Mouse (Mus musculus) liver, embryonic 12.5 days (tissue): ENCODE data around the gene Znrd1as. TPM values are rescaled to one million over a fixed set of nuclear protein-coding genes. Genes with fewer than 3 reads are reported as not detected.
A peak's percentile ranks its signal among the peaks of the same experiment; 100 is the strongest.

Source experiments
- ATAC-seq: fragments of 200-750 bp; cut with Nextera tagmentation; 2 replicates; pipeline ENCODE4 v1.8.0; 2017; ENCODE audit warnings: moderate number of reproducible peaks, mild to moderate bottlenecking, moderate library complexity
- H3K27ac ChIP-seq: fragments of 300-500 bp; sonication (generic); 2 replicates; pipeline ENCODE4 v1.5.1; 2016; ENCODE audit warnings: mild to moderate bottlenecking
- H3K27me3 ChIP-seq: fragments of 300-500 bp; sonication (generic); replicated peaks from 2 replicates; pipeline ENCODE4 v1.6.1; 2016; ENCODE audit warnings: mild to moderate bottlenecking, moderate library complexity
- H3K36me3 ChIP-seq: fragments of 300-500 bp; sonication (generic); 2 replicates; pipeline ENCODE4 v1.6.1; 2016; ENCODE audit warnings: mild to moderate bottlenecking, moderate library complexity
- H3K4me1 ChIP-seq: fragments of 300-500 bp; sonication (generic); 2 replicates; pipeline ENCODE4 v1.6.1; 2016
- H3K4me2 ChIP-seq: fragments of 300-500 bp; sonication (generic); 2 replicates; pipeline ENCODE4 v1.6.1; 2016; ENCODE audit warnings: mild to moderate bottlenecking, moderate library complexity
- H3K4me3 ChIP-seq: fragments of 300-500 bp; sonication (generic); 2 replicates; pipeline ENCODE4 v1.5.1; 2016; ENCODE audit warnings: mild to moderate bottlenecking, moderate library complexity
- H3K9ac ChIP-seq: fragments of 300-500 bp; sonication (generic); 2 replicates; pipeline ENCODE4 v1.6.1; 2016; ENCODE audit warnings: mild to moderate bottlenecking, moderate library complexity
- H3K9me3 ChIP-seq: fragments of 300-500 bp; sonication (generic); replicated peaks from 2 replicates; pipeline ENCODE4 v1.6.1; 2016; ENCODE audit warnings: mild to moderate bottlenecking, moderate library complexity
- WGBS: fragments of 180-500 bp; shearing (Covaris S2); methylation state at CpG from one replicate; pipeline ENCODE4 v1.1.7; 2016; ENCODE audit not compliant: insufficient replicate concordance; 5-methylcytosine and 5-hydroxymethylcytosine counted together
- polyA plus RNA-seq: library from polyadenylated mRNA; unstranded; fragments of >200 nt; fragmentation: Nextera tagmentation; extraction: Ambion mirVana; gene quantifications from 2 replicates; pipeline ENCODE4 v1.2.1, GENCODE M21; 2016

Gene Znrd1as
- polyA plus RNA-seq, 1 experiment from 2014 or later = 5.2 TPM

DNA sequence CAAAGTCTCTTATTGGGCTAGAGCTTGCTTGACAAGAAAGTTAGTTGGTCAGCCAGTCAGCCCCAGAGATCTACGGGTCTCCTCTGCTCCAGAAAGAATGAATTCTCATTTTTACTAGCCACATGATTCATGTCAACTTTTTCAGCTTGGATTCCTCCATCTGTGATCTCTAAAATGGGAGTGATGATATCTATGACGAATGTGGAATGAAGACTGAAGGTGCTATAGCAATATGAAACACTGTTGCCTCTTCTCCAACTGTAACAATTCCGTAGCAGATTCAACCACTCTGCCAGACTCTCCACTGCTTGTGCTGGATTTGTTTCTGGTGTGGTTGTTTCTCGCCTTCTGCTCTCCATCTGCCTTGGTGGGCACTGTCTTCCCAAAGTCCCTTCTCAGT, 27.3 kb upstream of the Znrd1as start:
- H3K27ac ChIP-seq = no peak overlapping the region
- WGBS = 64% methylated on average over 4 of the region's 4 CpGs
- H3K9ac ChIP-seq = no peak overlapping the region
- no peaks in the 10 kb centered on the region for H3K9me3 ChIP-seq
- H3K36me3 ChIP-seq = no peaks in the 10 kb centered on the region
- peaks cover 18% of the 10 kb centered on the region; the same call in 1 of the 2 replicates for H3K27me3 ChIP-seq
- ATAC-seq = no peak
- no peak overlapping the region for H3K4me3 ChIP-seq
- H3K4me1 ChIP-seq = no peaks in the 10 kb centered on the region
- H3K4me2 ChIP-seq = no peak overlapping the region

DNA sequence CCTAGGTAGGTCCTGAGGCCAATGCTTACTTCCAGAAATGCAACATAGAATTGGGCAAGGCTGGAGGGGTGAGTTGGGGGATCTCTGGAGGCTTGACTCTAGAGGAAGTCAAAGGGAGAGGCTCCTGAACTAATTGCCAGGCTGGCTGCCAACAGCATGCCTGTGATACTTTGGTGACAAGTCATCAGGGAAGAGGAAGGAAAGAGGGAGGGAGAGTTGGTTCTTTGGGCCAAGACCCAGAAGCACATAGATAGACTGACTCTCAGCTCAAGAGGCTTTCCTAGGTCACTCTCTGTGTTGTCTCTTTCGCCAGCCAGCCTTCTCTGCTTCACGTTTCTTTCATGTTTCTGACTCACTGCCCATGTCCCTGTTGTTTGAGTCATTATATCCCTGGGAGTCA, 26.6 kb upstream of the Znrd1as start:
- Histone ChIP-seq H3K4me3 (no peak overlapping the region), H3K27ac (no peak overlapping the region), H3K4me2 (no peak overlapping the region), H3K9ac (no peak overlapping the region), H3K9me3 (no peaks in the 10 kb centered on the region), H3K4me1 (no peaks in the 10 kb centered on the region), H3K36me3 (no peaks in the 10 kb centered on the region), H3K27me3 (peaks cover 22% of the 10 kb centered on the region; the same call in 1 of the 2 replicates)
- no peak for ATAC-seq
- WGBS = 39% methylated on average over 2 of the region's 2 CpGs

DNA sequence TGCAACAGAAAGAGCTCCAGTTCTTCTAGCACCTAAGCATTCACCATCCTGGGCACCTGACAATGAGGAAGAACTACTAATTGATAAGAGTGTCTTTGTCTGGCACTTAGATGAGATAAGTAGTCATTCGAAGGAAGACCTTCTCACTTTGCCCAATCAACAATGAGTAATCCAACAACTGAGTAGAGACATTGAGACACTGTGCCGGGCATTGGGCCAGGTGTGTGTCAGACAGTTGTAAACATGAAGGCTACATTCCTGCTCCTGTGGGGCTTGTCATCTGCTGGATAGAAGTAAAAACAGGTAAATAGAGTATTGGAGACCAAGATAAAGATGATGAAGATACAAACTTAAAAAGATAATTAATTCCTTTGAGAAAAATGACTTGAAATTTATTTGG, 20.3 kb upstream of the Znrd1as start:
- 46% methylated on average over 2 of the region's 2 CpGs for WGBS
- no peak for ATAC-seq
- no peak overlapping the region for H3K4me3 ChIP-seq

DNA sequence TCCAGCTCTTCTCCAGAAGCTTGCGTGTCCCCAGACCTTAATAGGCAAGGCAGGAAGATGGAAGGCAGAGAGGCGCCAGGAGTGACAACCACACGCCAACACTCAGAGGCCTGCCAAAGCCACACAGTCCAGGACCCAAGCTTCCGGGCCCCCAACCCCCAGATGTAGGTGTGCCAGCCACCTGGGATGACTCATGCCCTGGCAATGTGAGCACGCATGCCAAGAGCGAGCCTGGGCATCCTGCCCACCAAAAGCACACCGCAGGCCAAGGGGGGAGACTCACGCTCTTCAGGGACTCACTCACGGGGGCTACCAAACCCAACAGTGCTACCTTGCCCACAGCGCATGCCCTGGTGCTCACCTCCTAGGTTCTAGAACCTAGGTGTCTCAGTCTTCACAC, 16.0 kb upstream of the Znrd1as start:
- 46% methylated on average over 10 of the region's 10 CpGs for WGBS
- H3K27me3 ChIP-seq = peaks cover 80% of the 10 kb centered on the region
- peaks cover 6% of the 10 kb centered on the region; the same call in 1 of the 2 replicates for H3K4me1 ChIP-seq
- ATAC-seq = no peak
- no peaks in the 10 kb centered on the region for H3K36me3 ChIP-seq
- H3K27ac ChIP-seq = no peak overlapping the region
- H3K4me2 ChIP-seq = peak overlapping the region; percentile 60
- no peaks in the 10 kb centered on the region for H3K9me3 ChIP-seq
- H3K4me3 ChIP-seq = peak overlapping the region; percentile 36; the same call in 1 of the 2 replicates
- no peak overlapping the region for H3K9ac ChIP-seq

More for the DNA sequence above, 20.3 kb upstream of the Znrd1as start:
- no peaks in the 10 kb centered on the region for H3K9me3 ChIP-seq
- no peak overlapping the region for H3K4me2 ChIP-seq
- no peaks in the 10 kb centered on the region for H3K36me3 ChIP-seq
- no peak overlapping the region for H3K27ac ChIP-seq
- no peaks in the 10 kb centered on the region for H3K4me1 ChIP-seq
- H3K9ac ChIP-seq = no peak overlapping the region
- H3K27me3 ChIP-seq = peaks cover 45% of the 10 kb centered on the region

DNA sequence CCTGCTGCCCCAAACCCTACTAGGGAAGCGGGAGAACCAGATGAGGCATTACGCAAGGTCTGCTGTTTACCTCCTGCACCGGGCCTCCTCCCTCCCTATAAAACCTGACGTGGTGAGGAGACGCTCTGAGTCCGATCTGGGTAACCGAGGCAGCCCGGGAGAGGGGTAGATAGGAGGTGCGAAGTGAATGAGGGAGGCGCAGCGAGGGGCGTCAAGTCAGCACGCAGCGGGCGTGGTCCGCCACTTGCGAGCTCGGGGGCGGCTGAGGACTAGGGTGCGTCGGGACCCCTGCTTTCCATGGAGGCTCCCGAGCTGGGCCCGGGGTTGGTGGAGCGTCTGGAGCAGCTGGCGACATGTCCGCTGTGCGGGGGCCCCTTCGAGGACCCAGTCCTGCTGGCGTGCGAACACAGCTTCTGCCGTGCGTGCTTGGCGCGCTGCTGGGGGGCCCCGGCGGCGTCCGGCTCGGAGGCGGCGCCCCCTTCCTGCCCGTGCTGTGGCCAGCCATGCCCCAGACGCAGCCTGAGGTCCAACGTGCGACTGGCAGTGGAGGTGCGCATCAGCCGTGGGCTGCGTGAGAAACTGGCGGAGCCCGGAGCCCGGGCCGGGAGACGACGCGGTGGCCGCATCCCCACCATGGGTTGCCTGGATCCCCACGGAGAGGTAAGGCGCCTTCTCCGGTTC, 15.5 kb upstream of the Znrd1as start, which contains the start of gene Rnf39:
TSS of gene Rnf39 (plus strand) at position 128 of the 681 bp plus-strand sequence.
- Histone ChIP-seq H3K4me3 (peak within 1 kb of the TSS; percentile 36), H3K4me2 (peak within 1 kb of the TSS; percentile 60), H3K36me3 (no peaks in the 10 kb centered on the region), H3K27ac (no peak within 1 kb of the TSS), H3K4me1 (peaks cover 8% of the 10 kb centered on the region; the same call in 1 of the 2 replicates), H3K27me3 (peaks cover 85% of the 10 kb centered on the region), H3K9ac (no peak within 1 kb of the TSS), H3K9me3 (no peaks in the 10 kb centered on the region)
- 4% methylated on average over 59 of the region's 59 CpGs for WGBS
- no peak for ATAC-seq

DNA sequence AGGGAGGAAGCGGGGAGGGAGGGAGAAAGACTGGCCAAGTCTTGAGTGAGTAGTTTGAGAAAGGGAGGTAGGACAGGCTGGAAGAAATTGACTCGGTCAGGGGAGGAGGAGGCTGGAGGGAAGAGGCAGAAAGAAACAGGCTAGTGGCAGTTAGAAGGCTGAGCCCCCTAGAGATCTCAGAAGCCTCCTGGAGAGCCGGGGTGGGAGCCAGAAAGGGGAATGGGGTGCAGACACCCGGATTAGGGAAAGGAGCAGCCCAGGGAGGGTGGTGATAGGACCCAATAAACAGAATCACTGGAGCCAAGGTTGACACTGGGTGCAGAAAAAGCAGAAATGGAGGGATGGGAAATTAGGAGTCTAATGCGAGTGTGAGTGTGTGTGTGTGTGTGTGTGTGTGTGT, 14.7 kb upstream of the Znrd1as start:
- Histone ChIP-seq H3K4me3 (no peak overlapping the region; the same call in 1 of the 2 replicates), H3K36me3 (peaks cover 4% of the 10 kb centered on the region), H3K4me1 (peaks cover 8% of the 10 kb centered on the region; the same call in 1 of the 2 replicates), H3K27me3 (peaks cover 91% of the 10 kb centered on the region), H3K4me2 (no peak overlapping the region), H3K27ac (no peak overlapping the region), H3K9ac (no peak overlapping the region), H3K9me3 (no peaks in the 10 kb centered on the region)
- no peak for ATAC-seq
- 17% methylated on average over 5 of the region's 5 CpGs for WGBS

DNA sequence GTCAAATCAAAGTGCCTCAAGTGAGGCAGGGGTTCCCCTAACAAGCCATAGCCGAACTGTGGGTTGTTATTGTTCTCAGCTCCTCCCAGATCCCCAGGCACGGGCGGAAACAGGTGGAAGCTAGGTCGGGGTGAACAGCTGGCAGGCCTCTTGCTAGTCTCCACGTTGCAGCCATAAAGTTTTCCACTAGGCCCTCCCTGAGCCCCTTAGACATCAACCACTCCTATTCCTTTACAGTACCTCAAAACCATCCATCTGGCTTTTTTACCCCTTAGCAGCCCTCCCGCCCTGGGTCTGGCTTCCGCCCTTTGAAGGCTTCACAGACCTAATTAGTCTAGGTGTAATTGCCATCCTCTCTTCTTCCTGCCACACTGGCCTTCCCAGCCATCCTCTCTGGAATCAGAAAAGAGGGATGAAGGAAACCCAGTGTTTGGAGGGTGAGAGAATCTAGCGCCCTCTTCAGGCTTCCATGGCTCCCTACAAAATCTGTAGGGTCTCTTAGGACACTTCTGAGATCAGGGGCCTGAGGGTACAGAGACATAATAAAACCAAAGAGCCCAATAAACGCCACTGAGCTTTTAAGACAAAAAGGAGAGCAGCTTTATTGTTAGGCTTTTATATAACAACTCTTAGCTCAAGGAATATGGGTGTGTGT, 14.1 kb upstream of the Znrd1as start:
- H3K9ac ChIP-seq = no peak overlapping the region
- peaks cover 8% of the 10 kb centered on the region; the same call in 1 of the 2 replicates for H3K4me1 ChIP-seq
- H3K36me3 ChIP-seq = peaks cover 10% of the 10 kb centered on the region
- H3K4me3 ChIP-seq = no peak overlapping the region
- peaks cover 91% of the 10 kb centered on the region for H3K27me3 ChIP-seq
- no peak for ATAC-seq
- no peaks in the 10 kb centered on the region for H3K9me3 ChIP-seq
- no peak overlapping the region for H3K4me2 ChIP-seq
- 23% methylated on average over 9 of the region's 9 CpGs for WGBS
- H3K27ac ChIP-seq = no peak overlapping the region

DNA sequence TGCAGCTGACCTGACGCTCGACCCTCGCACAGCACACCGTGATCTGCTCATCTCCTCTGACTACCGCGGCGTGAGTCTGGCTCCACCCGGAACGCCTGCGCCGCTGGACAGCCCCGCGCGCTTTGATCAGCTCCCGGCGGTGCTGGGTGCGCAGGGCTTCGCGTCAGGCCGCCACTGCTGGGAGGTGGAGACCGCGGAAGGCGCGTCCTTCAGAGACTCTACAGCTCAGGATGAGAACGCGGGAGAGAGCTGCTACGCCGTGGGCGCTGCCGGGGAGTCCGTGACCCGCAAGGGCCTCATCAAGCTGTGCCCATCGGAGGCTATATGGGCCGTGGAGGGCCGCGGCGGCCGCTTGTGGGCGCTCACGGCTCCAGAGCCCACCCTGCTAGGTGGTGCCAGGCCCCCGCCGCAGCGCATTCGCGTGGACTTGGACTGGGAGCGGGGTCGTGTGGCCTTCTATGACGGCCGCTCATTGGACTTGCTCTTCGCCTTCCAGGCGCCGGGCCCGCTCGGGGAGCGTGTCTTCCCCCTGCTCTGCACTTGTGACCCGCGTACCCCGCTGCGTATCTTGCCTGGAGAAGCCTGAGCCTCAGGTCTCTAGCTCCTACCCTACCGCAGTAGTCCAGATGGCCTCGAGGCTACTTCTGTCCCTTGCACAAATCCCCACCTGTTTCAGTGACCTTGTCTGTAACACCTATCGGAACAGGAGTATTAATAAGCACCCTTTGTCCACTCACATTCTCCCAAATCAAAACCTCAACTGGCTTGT, 11.2 kb upstream of the Znrd1as start:
- no peak overlapping the region for H3K27ac ChIP-seq
- H3K4me2 ChIP-seq = peak overlapping the region; percentile 73
- H3K9me3 ChIP-seq = no peaks in the 10 kb centered on the region
- H3K27me3 ChIP-seq = peaks cover 68% of the 10 kb centered on the region
- H3K9ac ChIP-seq = peak overlapping the region; percentile 47
- peak overlapping the region; percentile 45 for H3K4me3 ChIP-seq
- ATAC-seq = no peak
- 3% methylated on average over 62 of the region's 62 CpGs for WGBS
- H3K4me1 ChIP-seq = peaks cover 24% of the 10 kb centered on the region
- H3K36me3 ChIP-seq = peaks cover 16% of the 10 kb centered on the region

DNA sequence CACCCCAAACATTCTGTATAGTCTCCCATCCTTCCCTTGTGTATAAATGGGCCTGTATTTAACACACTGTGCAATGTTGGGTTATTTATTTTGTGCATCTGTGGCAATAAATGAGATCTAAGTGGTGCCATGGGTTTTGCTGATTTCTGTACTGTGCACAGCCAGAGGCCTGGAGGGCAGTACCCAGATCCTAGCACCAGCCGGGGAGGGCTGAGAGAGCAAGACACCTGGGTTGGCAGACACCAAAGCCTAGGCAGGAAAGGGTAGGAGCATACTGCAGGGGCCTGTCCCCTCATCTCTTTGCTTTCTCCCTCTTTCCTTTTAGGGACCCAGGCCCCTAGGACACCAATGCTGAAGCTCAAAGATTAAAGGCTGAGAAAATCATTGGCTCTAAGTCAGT, 10.1 kb upstream of the Znrd1as start:
- H3K27me3 ChIP-seq = peaks cover 58% of the 10 kb centered on the region
- 82% methylated on average over 1 of the region's 1 CpGs for WGBS
- H3K27ac ChIP-seq = no peak overlapping the region
- no peak overlapping the region for H3K4me2 ChIP-seq
- no peak overlapping the region for H3K9ac ChIP-seq
- no peak overlapping the region for H3K4me3 ChIP-seq
- ATAC-seq = no peak
- H3K4me1 ChIP-seq = peaks cover 24% of the 10 kb centered on the region
- no peaks in the 10 kb centered on the region for H3K9me3 ChIP-seq
- peaks cover 16% of the 10 kb centered on the region for H3K36me3 ChIP-seq

DNA sequence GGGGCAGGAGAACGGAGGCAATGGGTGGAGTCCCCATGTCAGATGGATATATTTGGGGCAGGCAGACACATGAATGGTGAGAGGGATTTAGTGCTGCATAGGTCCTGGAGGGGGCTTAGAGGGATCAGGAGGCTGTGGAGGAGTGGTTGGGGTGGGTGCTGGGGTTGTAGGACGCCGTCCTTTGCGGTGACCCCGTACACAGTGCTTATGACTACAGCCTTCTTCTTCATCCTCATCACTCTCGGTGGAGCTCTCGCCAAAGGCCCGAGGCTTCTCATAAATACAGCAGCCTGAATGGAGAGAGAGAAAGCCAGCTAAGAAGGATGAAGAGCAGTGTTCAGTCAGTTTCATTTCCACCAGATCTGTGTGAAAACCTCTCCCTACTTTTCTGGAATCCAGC, 9.1 kb upstream of the Znrd1as start:
- Histone ChIP-seq H3K36me3 (peaks cover 17% of the 10 kb centered on the region), H3K9ac (no peak overlapping the region), H3K27me3 (peaks cover 48% of the 10 kb centered on the region), H3K27ac (no peak overlapping the region), H3K9me3 (no peaks in the 10 kb centered on the region), H3K4me3 (no peak overlapping the region), H3K4me2 (no peak overlapping the region), H3K4me1 (peaks cover 24% of the 10 kb centered on the region)
- no peak for ATAC-seq
- WGBS = 84% methylated on average over 8 of the region's 8 CpGs

DNA sequence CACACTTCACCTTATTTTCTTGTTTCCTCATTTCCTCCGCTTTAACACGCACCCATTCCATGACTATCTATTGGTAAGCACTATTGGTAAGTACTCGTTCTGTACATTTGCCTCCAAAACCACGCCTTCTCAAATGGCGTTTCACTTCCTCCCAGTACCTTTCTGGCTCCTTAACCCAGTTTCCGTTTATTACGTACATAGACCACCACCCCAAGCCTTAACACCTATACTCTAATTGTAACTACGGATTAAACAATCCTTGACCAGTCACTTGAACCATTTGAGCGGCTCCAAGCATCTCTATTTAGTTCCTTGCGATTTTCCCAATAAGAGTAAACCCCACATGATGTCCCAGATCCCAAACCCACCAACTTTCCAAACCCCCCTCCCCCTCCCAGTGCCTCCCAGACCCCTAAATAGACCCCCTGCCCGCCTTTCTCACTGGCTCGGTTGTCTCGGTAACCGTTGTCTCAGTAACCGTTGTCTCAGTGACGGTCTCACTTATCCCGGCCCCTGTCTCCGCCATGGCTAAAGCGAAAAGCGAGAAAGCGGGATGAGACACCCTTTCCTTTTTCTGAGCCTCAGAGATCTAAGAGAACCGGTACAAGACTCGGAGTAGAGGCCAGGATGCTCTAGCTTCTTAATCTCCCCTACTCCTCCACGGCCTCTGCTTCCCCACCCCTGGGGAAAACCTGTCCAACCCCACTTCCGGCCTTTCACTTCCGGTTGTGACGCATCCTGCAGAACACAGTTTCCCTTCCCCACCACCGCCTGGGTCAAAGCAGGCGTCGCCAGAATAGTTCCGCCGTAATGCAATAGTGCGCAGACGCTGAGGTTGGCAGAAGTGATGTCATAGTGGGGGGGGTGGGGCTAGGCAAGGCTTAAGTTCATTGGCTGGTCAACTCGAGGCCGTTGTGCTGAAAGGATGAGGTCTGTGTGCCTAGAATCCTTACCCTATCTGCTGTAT, 7.1 kb upstream of the Znrd1as start, which contains the start of gene Ppp1r11:
TSS of gene Ppp1r11 (minus strand) at position 761 of the 967 bp plus-strand sequence.
- H3K9ac ChIP-seq = peak within 1 kb of the TSS; percentile 76
- WGBS = under 1% methylated on average over 36 of the region's 36 CpGs
- H3K36me3 ChIP-seq = peaks cover 22% of the 10 kb centered on the region
- no peaks in the 10 kb centered on the region for H3K9me3 ChIP-seq
- peak within 1 kb of the TSS; percentile 77 for H3K4me3 ChIP-seq
- H3K4me2 ChIP-seq = peak within 1 kb of the TSS; percentile 75
- peaks cover 24% of the 10 kb centered on the region for H3K4me1 ChIP-seq
- ATAC-seq = peak; percentile 97
- peak within 1 kb of the TSS; percentile 76 for H3K27ac ChIP-seq
- H3K27me3 ChIP-seq = peaks cover 28% of the 10 kb centered on the region
